Mouse (Mus musculus) heart, embryonic 12.5 days (tissue): ENCODE data around the gene Caly. TPM values are rescaled to one million over a fixed set of nuclear protein-coding genes. Genes with fewer than 3 reads are reported as not detected.

Source experiments
- ATAC-seq: fragments of 200-750 bp; cut with Nextera tagmentation; 2 replicates; pipeline ENCODE4 v1.8.0; 2017; ENCODE audit warnings: moderate TSS enrichment, moderate library complexity; ENCODE audit not compliant: insufficient number of reproducible peaks, low FRiP score
- H3K27ac ChIP-seq: fragments of 300-500 bp; sonication (generic); 2 replicates; pipeline ENCODE4 v1.5.1; 2016; ENCODE audit warnings: mild to moderate bottlenecking, moderate library complexity; ENCODE audit not compliant: poor library complexity, severe bottlenecking
- H3K27me3 ChIP-seq: fragments of 300-500 bp; sonication (generic); replicated peaks from 2 replicates; pipeline ENCODE4 v1.6.1; 2016; ENCODE audit warnings: mild to moderate bottlenecking, moderate library complexity
- H3K36me3 ChIP-seq: fragments of 300-500 bp; sonication (generic); 2 replicates; pipeline ENCODE4 v1.6.1; 2016; ENCODE audit warnings: mild to moderate bottlenecking, moderate library complexity
- H3K4me1 ChIP-seq: fragments of 300-500 bp; sonication (generic); replicated peaks from 2 replicates; pipeline ENCODE4 v1.6.1; 2016; ENCODE audit warnings: mild to moderate bottlenecking
- H3K4me2 ChIP-seq: fragments of 300-500 bp; sonication (generic); 2 replicates; pipeline ENCODE4 v1.6.1; 2016; ENCODE audit warnings: mild to moderate bottlenecking, moderate library complexity
- H3K4me3 ChIP-seq: fragments of 300-500 bp; sonication (generic); 2 replicates; pipeline ENCODE4 v1.5.1; 2016; ENCODE audit warnings: mild to moderate bottlenecking
- H3K9ac ChIP-seq: fragments of 300-500 bp; sonication (generic); 2 replicates; pipeline ENCODE4 v1.6.1; 2016; ENCODE audit warnings: mild to moderate bottlenecking, moderate library complexity
- H3K9me3 ChIP-seq: fragments of 300-500 bp; sonication (generic); replicated peaks from 2 replicates; pipeline ENCODE4 v1.6.1; 2016; ENCODE audit warnings: mild to moderate bottlenecking, moderate library complexity
- WGBS: fragments of 180-500 bp; shearing (Covaris S2); methylation state at CpG from one replicate; pipeline ENCODE4 v1.1.7; 2016; 5-methylcytosine and 5-hydroxymethylcytosine counted together
- polyA plus RNA-seq: library from polyadenylated mRNA; unstranded; fragments of >200 nt; fragmentation: Nextera tagmentation; extraction: Ambion mirVana; gene quantifications from 2 replicates; pipeline ENCODE4 v1.2.1, GENCODE M21; 2016

Gene Caly
- polyA plus RNA-seq, 1 experiment from 2014 or later = 0.36 TPM

DNA sequence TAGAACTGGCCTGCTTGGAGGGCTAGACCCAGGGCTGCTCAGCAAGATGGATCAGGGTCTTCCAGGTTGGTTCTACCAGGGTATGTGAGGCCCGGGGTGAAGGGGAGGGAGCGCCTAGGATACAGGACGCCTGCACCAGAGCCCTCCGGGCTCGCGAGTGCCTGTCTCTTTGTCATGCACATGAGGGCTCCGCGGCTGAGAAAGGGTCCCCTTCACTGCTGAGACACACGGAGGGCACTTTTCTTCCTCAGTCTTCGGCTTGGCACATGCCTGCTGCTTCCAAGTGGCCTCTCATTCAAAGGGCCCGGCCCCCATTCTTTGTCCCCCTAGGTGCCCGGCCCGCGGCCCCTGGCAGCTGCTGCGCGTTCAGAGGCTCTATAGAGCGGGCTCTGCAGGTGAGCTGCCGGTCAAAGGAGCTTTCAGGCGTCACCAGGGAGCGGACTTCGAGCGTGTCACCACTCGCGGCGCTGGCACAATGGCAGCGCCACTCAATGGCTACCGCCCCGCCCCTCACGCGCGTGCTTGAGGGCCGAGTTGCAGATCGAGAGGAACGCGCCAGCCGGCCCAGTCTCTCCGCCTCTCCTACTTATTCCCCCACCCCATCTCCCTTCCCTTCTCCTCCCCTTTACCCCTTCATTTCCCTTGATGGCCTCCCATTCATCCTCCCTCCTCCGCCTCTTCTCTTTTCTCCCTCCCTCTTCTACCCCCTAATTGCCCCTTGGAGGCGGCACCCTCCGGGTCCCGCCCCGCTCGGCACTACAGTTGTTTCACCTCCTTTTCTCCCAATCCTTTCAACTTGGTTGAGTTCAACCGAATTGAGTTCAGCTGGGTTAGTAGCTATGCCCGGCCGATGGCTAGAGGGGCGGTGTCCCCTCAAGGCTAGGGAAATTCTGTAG, 21.2 kb downstream of the Caly start:
- WGBS = 2% methylated on average over 47 of the region's 47 CpGs
- Histone ChIP-seq H3K4me3 (peak overlapping the region; percentile 42), H3K36me3 (no peaks in the 10 kb centered on the region), H3K27me3 (peaks cover 100% of the 10 kb centered on the region), H3K9me3 (no peaks in the 10 kb centered on the region), H3K4me1 (peaks cover 18% of the 10 kb centered on the region), H3K9ac (no peak overlapping the region; the same call in 1 of the 2 replicates), H3K27ac (no peak overlapping the region), H3K4me2 (peak overlapping the region; percentile 76)
- no peak for ATAC-seq

DNA sequence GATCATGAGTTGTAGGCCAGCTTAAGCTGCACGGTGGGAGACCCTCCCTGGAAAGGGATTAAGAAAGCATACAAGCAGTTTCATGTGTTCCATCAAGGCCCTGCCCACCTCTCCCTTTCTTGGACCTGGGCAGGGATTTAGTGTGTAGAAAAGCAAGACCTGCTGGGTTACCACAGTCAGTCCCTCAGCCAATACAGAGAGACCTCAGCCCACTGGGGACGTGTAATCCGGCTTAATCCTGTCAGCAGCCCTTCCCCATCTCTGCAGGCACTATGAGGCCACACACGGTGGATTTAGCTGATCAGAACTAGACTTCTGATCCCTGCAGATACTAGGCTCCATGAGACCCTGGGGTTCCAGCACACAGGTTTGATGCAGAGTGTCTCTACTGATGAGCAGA, 22.7 kb downstream of the Caly start:
- peaks cover 18% of the 10 kb centered on the region for H3K4me1 ChIP-seq
- H3K36me3 ChIP-seq = no peaks in the 10 kb centered on the region
- H3K4me2 ChIP-seq = no peak overlapping the region
- no peak overlapping the region for H3K9ac ChIP-seq
- peaks cover 100% of the 10 kb centered on the region for H3K27me3 ChIP-seq
- H3K27ac ChIP-seq = no peak overlapping the region
- ATAC-seq = no peak
- no peak overlapping the region for H3K4me3 ChIP-seq
- WGBS = 18% methylated on average over 4 of the region's 4 CpGs
- no peaks in the 10 kb centered on the region for H3K9me3 ChIP-seq

DNA sequence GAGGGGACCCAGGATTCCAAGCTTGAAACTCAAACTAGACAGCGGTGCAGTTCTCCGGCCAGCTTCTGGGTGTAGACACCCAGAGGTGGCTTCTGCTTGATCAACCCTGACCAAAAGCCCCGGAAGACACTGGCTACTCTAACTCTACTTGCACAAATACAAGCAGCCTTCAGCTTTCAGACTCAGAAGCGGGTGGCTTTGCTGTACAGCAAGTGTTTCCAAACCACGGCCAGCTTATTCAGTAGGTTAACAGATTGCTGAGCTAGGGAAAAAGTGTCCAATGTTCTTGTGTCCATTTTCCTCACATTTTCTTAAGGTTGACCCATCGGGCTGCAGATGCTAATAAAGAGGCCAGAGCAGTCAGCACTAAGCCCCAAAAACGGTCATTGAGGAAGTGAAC, 23.8 kb downstream of the Caly start:
- WGBS = 25% methylated on average over 7 of the region's 7 CpGs
- no peak for ATAC-seq

DNA sequence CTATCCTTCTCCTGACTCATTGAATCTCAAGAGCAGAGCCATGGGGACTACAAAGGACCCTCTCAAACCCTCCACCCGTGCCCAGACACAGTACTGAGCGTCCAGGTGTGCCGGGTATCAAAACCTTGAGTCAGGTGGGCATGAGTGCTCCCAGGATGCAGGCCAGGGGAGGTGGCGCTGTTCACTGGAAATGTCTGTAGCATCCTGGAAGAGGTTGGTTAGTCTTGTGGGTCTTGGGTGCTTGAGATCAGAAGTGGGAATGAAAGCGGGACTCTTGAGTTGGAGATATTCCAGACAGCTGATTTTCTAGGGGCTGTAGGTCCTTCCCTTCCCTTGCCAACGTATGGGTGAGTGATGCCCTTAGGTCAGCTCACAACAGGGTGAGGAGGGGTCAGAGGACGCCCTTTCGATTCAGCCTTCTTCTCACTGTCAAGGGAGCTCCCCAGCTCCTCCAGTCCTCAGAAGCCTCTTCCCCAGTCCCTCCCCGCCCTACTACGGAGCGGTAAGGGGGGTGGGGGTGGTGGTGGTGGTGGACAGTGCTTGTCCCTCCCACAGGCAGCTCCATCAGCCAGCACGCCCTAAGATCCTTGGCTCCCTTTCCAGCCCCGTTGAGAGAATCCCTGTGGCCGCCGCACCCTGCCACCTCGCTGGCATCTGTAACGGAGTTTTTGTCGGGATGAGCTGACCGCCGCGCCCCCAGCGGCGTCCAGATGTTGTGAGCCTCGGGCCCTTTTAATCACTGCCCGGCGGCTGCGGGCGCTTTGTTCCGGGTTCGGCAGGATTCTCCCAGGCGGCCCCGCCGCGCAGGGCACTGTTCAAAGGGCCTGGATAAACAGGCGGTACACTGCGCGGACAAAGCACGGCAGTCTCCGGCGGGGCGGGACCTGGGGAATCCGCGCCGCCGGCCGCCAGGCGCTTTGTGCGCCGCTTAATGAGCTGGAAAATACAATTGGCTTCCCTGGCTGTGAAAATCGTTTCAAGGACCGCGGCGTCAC, 24.6 kb downstream of the Caly start:
- peaks cover 98% of the 10 kb centered on the region for H3K27me3 ChIP-seq
- peak overlapping the region; percentile 59 for H3K9ac ChIP-seq
- no peaks in the 10 kb centered on the region for H3K36me3 ChIP-seq
- no peak overlapping the region for H3K27ac ChIP-seq
- H3K4me1 ChIP-seq = peaks cover 18% of the 10 kb centered on the region
- H3K4me3 ChIP-seq = peak overlapping the region; percentile 51
- no peaks in the 10 kb centered on the region for H3K9me3 ChIP-seq
- peak overlapping the region; percentile 77 for H3K4me2 ChIP-seq
- ATAC-seq = peak; percentile 34; the same call in 1 of the 2 replicates
- 2% methylated on average over 53 of the region's 53 CpGs for WGBS

More for the DNA sequence above, 23.8 kb downstream of the Caly start:
- peak overlapping the region; percentile 59 for H3K9ac ChIP-seq
- H3K27me3 ChIP-seq = peaks cover 98% of the 10 kb centered on the region
- peak overlapping the region; percentile 51 for H3K4me3 ChIP-seq
- peak overlapping the region; percentile 77 for H3K4me2 ChIP-seq
- H3K36me3 ChIP-seq = no peaks in the 10 kb centered on the region
- H3K27ac ChIP-seq = no peak overlapping the region
- H3K4me1 ChIP-seq = peaks cover 18% of the 10 kb centered on the region
- no peaks in the 10 kb centered on the region for H3K9me3 ChIP-seq

DNA sequence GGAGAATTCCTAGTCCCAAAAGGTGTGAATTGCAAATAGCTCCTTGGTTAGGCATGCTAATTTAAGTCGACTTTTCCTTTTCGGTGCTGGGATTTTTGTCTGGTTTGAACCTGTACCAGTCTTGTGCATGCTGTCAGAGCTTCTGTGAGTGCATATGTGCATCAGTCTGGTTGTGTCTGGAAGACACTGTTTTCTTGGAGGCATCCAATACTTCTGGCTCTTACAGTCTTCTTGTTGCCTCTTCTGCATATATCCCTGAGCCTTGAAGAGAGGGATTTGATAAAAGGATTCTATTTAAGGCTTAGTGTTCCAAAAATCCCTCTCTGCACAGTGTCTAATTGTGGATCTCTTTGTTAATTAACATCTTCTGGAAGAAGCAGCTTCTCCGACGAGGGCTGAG, 28.2 kb downstream of the Caly start:
- ATAC-seq = no peak
- H3K27ac ChIP-seq = no peak overlapping the region
- no peaks in the 10 kb centered on the region for H3K36me3 ChIP-seq
- H3K4me2 ChIP-seq = no peak overlapping the region
- no peak overlapping the region for H3K4me3 ChIP-seq
- 69% methylated on average over 4 of the region's 4 CpGs for WGBS
- no peaks in the 10 kb centered on the region for H3K9me3 ChIP-seq
- peaks cover 98% of the 10 kb centered on the region for H3K27me3 ChIP-seq
- H3K4me1 ChIP-seq = peaks cover 14% of the 10 kb centered on the region
- no peak overlapping the region for H3K9ac ChIP-seq

DNA sequence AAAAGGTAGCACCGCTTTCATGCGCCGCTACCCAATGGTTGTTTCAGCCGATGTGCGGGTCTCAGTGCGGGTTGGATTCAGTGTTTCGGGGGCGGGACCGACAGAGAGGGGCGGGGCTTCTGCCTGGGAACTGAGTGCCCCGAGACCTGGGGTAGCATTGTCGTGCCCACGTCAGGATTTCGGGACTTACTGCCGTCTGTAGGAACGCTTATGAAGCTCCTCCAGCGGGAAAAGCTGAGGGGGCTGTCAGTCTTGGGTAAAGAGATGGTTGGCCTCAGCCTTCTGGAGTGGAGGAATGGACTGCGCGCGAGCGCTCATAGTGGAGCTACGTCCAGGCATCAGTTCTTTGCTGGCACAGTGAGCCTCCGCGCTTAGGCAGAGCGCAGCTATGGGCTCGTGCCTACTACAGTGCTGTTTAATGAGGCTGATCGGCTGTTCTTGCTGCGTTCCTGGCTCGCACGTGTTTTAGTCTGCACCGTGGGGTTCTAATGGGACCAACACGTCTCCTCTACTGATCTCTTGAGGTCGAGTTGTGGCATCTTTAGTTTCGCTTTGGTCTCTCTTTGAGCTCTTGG, 33.1 kb downstream of the Caly start:
- ATAC-seq = no peak
- Histone ChIP-seq H3K27me3 (peaks cover 98% of the 10 kb centered on the region), H3K4me2 (peak overlapping the region; percentile 70), H3K36me3 (no peaks in the 10 kb centered on the region), H3K27ac (no peak overlapping the region), H3K9ac (peak overlapping the region; percentile 2; the same call in 1 of the 2 replicates), H3K4me1 (peaks cover 22% of the 10 kb centered on the region), H3K9me3 (no peaks in the 10 kb centered on the region), H3K4me3 (peak overlapping the region; percentile 41)
- WGBS = 2% methylated on average over 34 of the region's 34 CpGs

DNA sequence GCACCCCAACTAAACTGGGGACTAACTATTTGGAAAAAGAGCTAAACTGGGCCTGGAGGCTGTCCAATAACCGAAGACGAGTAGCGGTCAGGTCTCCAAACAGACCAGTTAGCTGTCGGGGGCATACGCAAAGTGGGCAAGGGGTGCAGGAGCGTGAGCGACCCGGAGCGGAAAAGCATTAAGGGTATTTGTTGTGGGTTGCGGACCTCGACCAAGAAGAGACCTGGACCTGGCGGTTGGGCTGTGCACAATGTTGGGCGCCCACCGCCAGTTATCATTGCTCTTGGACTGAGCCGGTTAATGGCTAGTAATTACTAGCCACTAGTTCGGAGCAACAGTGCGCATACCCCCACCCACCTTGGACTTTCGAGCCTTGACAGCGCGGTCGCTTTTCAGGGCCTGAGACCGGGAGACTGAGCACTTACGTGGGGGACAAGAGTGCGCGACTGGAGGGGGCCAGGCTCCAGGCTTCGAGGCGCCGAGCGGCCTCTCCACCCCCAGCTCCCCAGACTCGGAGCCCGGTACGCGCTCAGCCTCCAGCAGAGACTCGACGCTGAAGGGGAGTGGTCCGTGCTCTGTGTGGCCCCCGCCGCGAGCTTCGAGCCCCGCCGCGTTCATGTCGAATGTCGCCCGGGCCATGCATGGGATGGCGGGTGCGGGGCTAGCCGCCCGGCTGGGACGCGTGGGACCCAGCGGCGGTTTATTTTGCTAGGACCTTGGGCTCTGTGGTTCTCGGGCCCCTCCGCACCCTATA, 33.8 kb downstream of the Caly start, which contains the start of gene Msx3:
Gene Msx3, minus strand, starts transcription at position 729 of the 754 bp plus-strand sequence.
- peak within 1 kb of the TSS; percentile 70 for H3K4me2 ChIP-seq
- no peak for ATAC-seq
- no peaks in the 10 kb centered on the region for H3K36me3 ChIP-seq
- peak within 1 kb of the TSS; percentile 21 for H3K9ac ChIP-seq
- H3K4me1 ChIP-seq = peaks cover 22% of the 10 kb centered on the region
- no peaks in the 10 kb centered on the region for H3K9me3 ChIP-seq
- peaks cover 97% of the 10 kb centered on the region for H3K27me3 ChIP-seq
- H3K4me3 ChIP-seq = peak within 1 kb of the TSS; percentile 41
- 2% methylated on average over 56 of the region's 56 CpGs for WGBS
- H3K27ac ChIP-seq = no peak within 1 kb of the TSS

DNA sequence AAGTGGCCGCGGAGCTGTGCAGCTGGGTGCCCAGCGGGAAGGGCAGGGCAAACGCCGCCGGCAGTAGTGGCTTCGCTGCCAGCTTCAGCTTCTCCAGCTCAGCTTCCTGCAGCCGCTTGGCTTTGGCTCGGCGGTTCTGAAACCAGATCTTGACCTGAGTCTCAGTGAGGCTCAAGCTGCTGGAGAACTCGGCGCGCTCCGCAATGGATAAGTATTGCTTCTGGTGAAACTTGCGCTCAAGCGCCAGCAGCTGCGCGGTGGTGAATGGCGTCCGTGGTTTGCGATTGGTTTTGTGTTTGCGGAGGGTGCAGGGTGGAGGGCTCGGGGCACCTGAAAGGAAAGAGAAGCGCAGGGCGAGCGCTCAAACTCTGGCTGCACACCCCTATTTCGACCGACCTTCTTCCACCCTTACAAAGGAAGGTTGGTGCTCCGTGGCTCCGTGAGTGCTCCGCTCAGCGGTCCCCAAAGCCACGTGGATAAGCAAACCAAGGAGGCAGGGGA, 34.5 kb downstream of the Caly start:
- WGBS = 1% methylated on average over 33 of the region's 33 CpGs
- ATAC-seq = no peak
- Histone ChIP-seq H3K9me3 (no peaks in the 10 kb centered on the region), H3K4me2 (peak overlapping the region; percentile 70), H3K27ac (no peak overlapping the region), H3K4me3 (peak overlapping the region; percentile 41), H3K9ac (peak overlapping the region; percentile 21; the same call in 1 of the 2 replicates), H3K36me3 (no peaks in the 10 kb centered on the region), H3K27me3 (peaks cover 93% of the 10 kb centered on the region), H3K4me1 (peaks cover 22% of the 10 kb centered on the region)

DNA sequence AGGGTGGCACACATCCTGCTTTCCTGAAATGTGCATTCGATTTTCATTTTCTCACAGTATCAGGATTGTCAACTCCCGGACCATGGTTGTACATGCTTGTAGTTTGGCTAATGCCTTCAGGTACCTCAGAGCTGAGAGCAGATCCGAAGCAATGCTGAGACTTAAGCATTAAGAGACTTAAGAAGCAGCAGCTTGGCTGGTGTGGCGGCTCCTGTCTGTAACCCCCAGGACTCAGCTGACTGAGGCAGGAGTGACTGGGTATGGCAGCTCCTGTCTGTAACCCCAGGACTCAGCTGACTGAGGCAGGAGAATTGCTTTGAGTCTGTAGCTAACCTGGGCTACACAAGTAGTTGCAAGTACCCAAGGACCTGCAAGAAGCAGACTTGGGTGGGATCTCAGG, 36.8 kb downstream of the Caly start:
- no peak for ATAC-seq
- no peak overlapping the region for H3K27ac ChIP-seq
- WGBS = 64% methylated on average over 4 of the region's 4 CpGs
- H3K27me3 ChIP-seq = peaks cover 76% of the 10 kb centered on the region
- no peak overlapping the region for H3K4me3 ChIP-seq
- no peak overlapping the region for H3K9ac ChIP-seq
- no peak overlapping the region for H3K4me2 ChIP-seq
- H3K36me3 ChIP-seq = peaks cover 8% of the 10 kb centered on the region
- H3K9me3 ChIP-seq = no peaks in the 10 kb centered on the region
- H3K4me1 ChIP-seq = peaks cover 22% of the 10 kb centered on the region

DNA sequence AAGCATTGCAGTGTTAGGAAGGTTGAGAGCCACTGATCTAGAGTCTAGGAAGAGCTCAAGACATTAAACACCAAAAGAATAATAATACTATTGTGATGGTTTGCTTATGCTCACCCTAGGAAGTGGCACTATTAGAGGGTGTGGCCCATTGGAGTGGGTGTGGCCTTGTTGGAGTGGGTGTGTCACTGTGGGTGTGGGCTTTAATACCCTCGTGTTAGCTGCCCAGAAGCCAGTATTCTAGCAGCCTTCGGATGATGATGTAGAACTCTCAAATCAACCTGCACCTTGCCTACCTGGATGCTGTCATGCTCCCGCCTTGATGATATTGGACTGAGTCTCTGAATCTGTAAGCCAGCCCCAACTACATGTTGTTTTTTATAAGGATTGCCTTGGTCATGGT, 39.6 kb downstream of the Caly start:
- 57% methylated on average over 3 of the region's 3 CpGs for WGBS

More for the DNA sequence above, 39.6 kb downstream of the Caly start:
- Histone ChIP-seq H3K4me1 (peaks cover 2% of the 10 kb centered on the region; the same call in 1 of the 2 replicates), H3K36me3 (peaks cover 23% of the 10 kb centered on the region), H3K27ac (no peak overlapping the region), H3K27me3 (peaks cover 48% of the 10 kb centered on the region), H3K4me3 (no peak overlapping the region), H3K9ac (no peak overlapping the region), H3K9me3 (no peaks in the 10 kb centered on the region), H3K4me2 (no peak overlapping the region)
- ATAC-seq = no peak
